Mouse (Mus musculus) heart, embryonic 11.5 days (tissue): ENCODE data around the gene Nde1. TPM values are rescaled to one million over a fixed set of nuclear protein-coding genes. Genes with fewer than 3 reads are reported as not detected.
"Not testable (repeated sequence)": the region's sequence is repeated elsewhere in the genome, so short reads cannot be mapped to it uniquely, and the experiment has no call there.

ENCODE experiments used
- ATAC-seq: fragments of 200-750 bp; cut with Nextera tagmentation; replicated peaks from 2 replicates; pipeline ENCODE4 v1.8.0; 2017; ENCODE audit warnings: moderate library complexity; ENCODE audit not compliant: insufficient number of reproducible peaks, low FRiP score, low TSS enrichment
- H3K27ac ChIP-seq: fragments of 300-500 bp; sonication (generic); 2 replicates; pipeline ENCODE4 v1.5.1; 2014; ENCODE audit warnings: mild to moderate bottlenecking, low read depth, low read length
- H3K27me3 ChIP-seq: fragments of 300-500 bp; sonication (generic); 2 replicates; pipeline ENCODE4 v1.6.1; 2014; ENCODE audit warnings: mild to moderate bottlenecking, low read length, mixed read lengths; ENCODE audit not compliant: control insufficient read depth, insufficient read depth
- H3K36me3 ChIP-seq: fragments of 300-500 bp; sonication (generic); 2 replicates; pipeline ENCODE4 v1.6.1; 2014; ENCODE audit warnings: mild to moderate bottlenecking, low read length, moderate library complexity, mixed read lengths; ENCODE audit not compliant: control insufficient read depth, insufficient read depth
- H3K4me1 ChIP-seq: fragments of 300-500 bp; sonication (generic); 2 replicates; pipeline ENCODE4 v1.6.1; 2014; ENCODE audit warnings: low read length; ENCODE audit not compliant: control insufficient read depth, insufficient read depth
- H3K4me2 ChIP-seq: fragments of 300-500 bp; sonication (generic); 2 replicates; pipeline ENCODE4 v1.6.1; 2014; ENCODE audit warnings: mild to moderate bottlenecking, moderate library complexity
- H3K4me3 ChIP-seq: fragments of 300-500 bp; sonication (generic); 2 replicates; pipeline ENCODE4 v1.5.1; 2014; ENCODE audit warnings: low read depth, low read length
- H3K9ac ChIP-seq: fragments of 300-500 bp; sonication (generic); 2 replicates; pipeline ENCODE4 v1.6.1; 2014; ENCODE audit warnings: mild to moderate bottlenecking, low read depth, low read length, moderate library complexity
- H3K9me3 ChIP-seq: fragments of 300-500 bp; sonication (generic); replicated peaks from 2 replicates; pipeline ENCODE4 v1.6.1; 2016; ENCODE audit warnings: low read length; ENCODE audit not compliant: control insufficient read depth
- WGBS: fragments of 180-500 bp; shearing (Covaris S2); extraction: QIAGEN DNeasy Blood & Tissue Kit; methylation state at CpG from one replicate; pipeline ENCODE4 v1.1.7; 2014; ENCODE audit not compliant: insufficient replicate concordance; 5-methylcytosine and 5-hydroxymethylcytosine counted together
- polyA plus RNA-seq: library from polyadenylated mRNA; unstranded; fragments of >200 nt; fragmentation: Nextera tagmentation; extraction: Ambion mirVana; gene quantifications from 2 replicates; pipeline ENCODE4 v1.2.1, GENCODE M21; 2014

Nde1 gene
- polyA plus RNA-seq, 1 experiment from 2014 or later = 87.2 TPM

GRCm38 (mm10) chr16:14155638-14156037, 7.4 kb upstream of the Nde1 start:
- not testable (repeated sequence) for H3K36me3 ChIP-seq, ATAC-seq, H3K4me3 ChIP-seq, H3K9ac ChIP-seq, H3K9me3 ChIP-seq, H3K4me2 ChIP-seq, H3K27me3 ChIP-seq, H3K4me1 ChIP-seq, H3K27ac ChIP-seq
- WGBS = 93% methylated on average over 1 of the region's 2 CpGs

GRCm38 (mm10) chr16:14156312-14156711, 6.8 kb upstream of the Nde1 start:
- no peak overlapping the region for H3K4me3 ChIP-seq
- H3K4me1 ChIP-seq = peaks cover 9% of the 10 kb centered on the region
- no peak overlapping the region for H3K9ac ChIP-seq
- no peaks in the 10 kb centered on the region for H3K27me3 ChIP-seq
- ATAC-seq = no peak
- H3K27ac ChIP-seq = no peak overlapping the region
- no peak overlapping the region for H3K4me2 ChIP-seq
- H3K9me3 ChIP-seq = no peaks in the 10 kb centered on the region
- 0 out of 2 replicates have a peak, but pooled peaks cover 6% of the 10 kb centered on the region for H3K36me3 ChIP-seq
- 91% methylated on average over 6 of the region's 6 CpGs for WGBS

DNA sequence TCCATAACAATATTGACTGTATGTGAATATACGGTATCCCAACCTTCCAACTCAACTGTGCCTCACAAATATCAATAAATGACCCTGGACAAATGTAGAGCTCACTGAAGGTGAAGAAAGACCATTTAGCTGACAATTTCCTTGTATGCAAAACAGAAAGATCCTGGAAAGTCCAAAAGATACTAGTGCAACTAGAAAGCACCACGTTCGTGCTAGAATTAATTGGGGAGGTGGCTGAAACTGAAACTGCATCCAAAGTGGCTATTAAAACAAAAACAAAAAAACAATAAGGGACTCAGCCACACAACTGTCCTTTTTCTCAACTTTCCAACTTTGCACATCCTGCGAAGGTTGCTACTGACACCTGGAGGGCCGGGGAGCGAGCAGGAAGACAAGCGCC, 4.5 kb upstream of the Nde1 start:
- no peaks in the 10 kb centered on the region for H3K27me3 ChIP-seq
- H3K9me3 ChIP-seq = no peaks in the 10 kb centered on the region
- H3K4me3 ChIP-seq = peak overlapping the region; percentile 57
- peak overlapping the region; percentile 37 for H3K27ac ChIP-seq
- no peak for ATAC-seq
- 8% methylated on average over 7 of the region's 7 CpGs for WGBS
- H3K4me1 ChIP-seq = peaks cover 9% of the 10 kb centered on the region
- no peaks in the 10 kb centered on the region for H3K36me3 ChIP-seq
- peak overlapping the region; percentile 70 for H3K9ac ChIP-seq
- peak overlapping the region; percentile 80 for H3K4me2 ChIP-seq

GRCm38 (mm10) chr16:14158936-14159745, 3.9 kb upstream of the Nde1 start:
- H3K4me3 ChIP-seq = peak overlapping the region; percentile 57
- peak overlapping the region; percentile 80 for H3K27ac ChIP-seq
- WGBS = 0% methylated on average over 56 of the region's 58 CpGs
- peak overlapping the region; percentile 71 for H3K9ac ChIP-seq
- no peaks in the 10 kb centered on the region for H3K36me3 ChIP-seq
- peak overlapping the region; percentile 80 for H3K4me2 ChIP-seq
- H3K9me3 ChIP-seq = no peaks in the 10 kb centered on the region
- peaks cover 11% of the 10 kb centered on the region for H3K4me1 ChIP-seq
- peak; percentile 92 for ATAC-seq
- H3K27me3 ChIP-seq = no peaks in the 10 kb centered on the region

DNA sequence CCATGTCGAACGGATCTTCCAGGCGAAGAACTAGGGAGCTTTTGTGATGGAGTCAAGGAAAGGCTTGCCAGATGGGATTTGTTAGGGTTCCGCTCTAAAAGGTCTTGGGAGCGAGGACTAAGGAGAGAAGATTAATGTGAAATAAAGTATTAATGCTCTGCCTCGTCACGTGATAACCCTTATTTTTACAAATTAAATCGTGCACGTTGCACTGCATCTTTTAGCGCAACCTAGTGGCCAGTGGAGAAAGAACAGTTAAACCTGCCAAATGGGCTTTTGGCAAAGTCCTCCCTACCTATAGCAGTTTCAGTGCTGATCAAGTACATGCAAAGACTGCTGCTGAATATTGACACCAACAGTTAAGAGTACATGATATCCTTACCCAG, 3.3 kb upstream of the Nde1 start:
- no peak for ATAC-seq
- Histone ChIP-seq H3K27ac (peak overlapping the region; percentile 80), H3K9me3 (no peaks in the 10 kb centered on the region), H3K4me1 (peaks cover 15% of the 10 kb centered on the region), H3K9ac (peak overlapping the region; percentile 71), H3K4me3 (peak overlapping the region; percentile 57), H3K27me3 (no peaks in the 10 kb centered on the region), H3K4me2 (peak overlapping the region; percentile 72), H3K36me3 (no peaks in the 10 kb centered on the region)
- under 1% methylated on average over 10 of the region's 10 CpGs for WGBS

GRCm38 (mm10) chr16:14160941-14161340, 2.1 kb upstream of the Nde1 start:
- Histone ChIP-seq H3K4me3 (no peak overlapping the region), H3K27me3 (no peaks in the 10 kb centered on the region)
- WGBS = 71% methylated on average over 1 of the region's 1 CpGs

GRCm38 (mm10) chr16:14163731-14164130, 656 bp downstream of the Nde1 start:
- peak overlapping the region; percentile 69 for H3K4me3 ChIP-seq
- H3K27ac ChIP-seq = peak overlapping the region; percentile 83; the same call in 1 of the 2 replicates
- H3K9ac ChIP-seq = peak overlapping the region; percentile 84
- H3K9me3 ChIP-seq = no peaks in the 10 kb centered on the region
- no peaks in the 10 kb centered on the region for H3K36me3 ChIP-seq
- H3K4me1 ChIP-seq = peaks cover 11% of the 10 kb centered on the region
- WGBS = 4% methylated on average over 10 of the region's 10 CpGs
- no peak for ATAC-seq
- peak overlapping the region; percentile 74 for H3K4me2 ChIP-seq
- H3K27me3 ChIP-seq = no peaks in the 10 kb centered on the region

More at GRCm38 (mm10) chr16:14160941-14161340, 2.1 kb upstream of the Nde1 start:
- H3K27ac ChIP-seq = no peak overlapping the region
- no peaks in the 10 kb centered on the region for H3K36me3 ChIP-seq
- no peak overlapping the region for H3K4me2 ChIP-seq
- peaks cover 20% of the 10 kb centered on the region for H3K4me1 ChIP-seq
- no peak for ATAC-seq
- H3K9me3 ChIP-seq = no peaks in the 10 kb centered on the region
- H3K9ac ChIP-seq = no peak overlapping the region

GRCm38 (mm10) chr16:14166490-14166889, 3.4 kb downstream of the Nde1 start:
- Histone ChIP-seq H3K4me2 (no peak overlapping the region), H3K9ac (no peak overlapping the region), H3K27me3 (no peaks in the 10 kb centered on the region), H3K4me1 (peaks cover 11% of the 10 kb centered on the region), H3K9me3 (no peaks in the 10 kb centered on the region), H3K4me3 (no peak overlapping the region), H3K27ac (no peak overlapping the region), H3K36me3 (peaks cover 17% of the 10 kb centered on the region)
- ATAC-seq = no peak
- 77% methylated on average over 4 of the region's 4 CpGs for WGBS

GRCm38 (mm10) chr16:14169706-14170105, 6.6 kb downstream of the Nde1 start:
- Histone ChIP-seq H3K27me3 (no peaks in the 10 kb centered on the region), H3K4me2 (no peak overlapping the region), H3K9me3 (no peaks in the 10 kb centered on the region), H3K27ac (no peak overlapping the region), H3K36me3 (peaks cover 42% of the 10 kb centered on the region), H3K9ac (no peak overlapping the region), H3K4me3 (no peak overlapping the region), H3K4me1 (peaks cover 5% of the 10 kb centered on the region; the same call in 1 of the 2 replicates)
- WGBS = 92% methylated on average over 1 of the region's 1 CpGs
- ATAC-seq = no peak
